Mouse (Mus musculus) embryonic facial prominence, embryonic 11.5 days (tissue): ENCODE results near the gene Dlg2. TPM values are rescaled to one million over a fixed set of nuclear protein-coding genes. Genes with fewer than 3 reads are reported as not detected.
A peak's percentile ranks its signal among the peaks of the same experiment; 100 is the strongest.

Experiments used
- ATAC-seq: fragments of 200-750 bp; cut with Nextera tagmentation; replicated peaks from 2 replicates; pipeline ENCODE4 v1.8.0; 2017; ENCODE audit warnings: low read depth; ENCODE audit not compliant: insufficient number of reproducible peaks, low FRiP score, low TSS enrichment
- DNase-seq: peaks from one replicate; pipeline ENCODE4 v3.0.0-alpha.2; 2015; ENCODE audit warnings: low spot score
- H3K27ac ChIP-seq: fragments of 300-500 bp; sonication (generic); replicated peaks from 2 replicates; pipeline ENCODE4 v1.5.1; 2014; ENCODE audit warnings: mild to moderate bottlenecking, low read depth, low read length, control low read depth
- H3K27me3 ChIP-seq: fragments of 300-500 bp; sonication (generic); 2 replicates; pipeline ENCODE4 v1.6.1; 2014; ENCODE audit warnings: mild to moderate bottlenecking, low read length, moderate library complexity, mixed read lengths; ENCODE audit not compliant: control insufficient read depth, insufficient read depth
- H3K36me3 ChIP-seq: fragments of 300-500 bp; sonication (generic); replicated peaks from 2 replicates; pipeline ENCODE4 v1.6.1; 2014; ENCODE audit warnings: low read depth, mild to moderate bottlenecking, low read length, moderate library complexity, mixed read lengths; ENCODE audit not compliant: control insufficient read depth, insufficient read depth
- H3K4me1 ChIP-seq: fragments of 300-500 bp; sonication (generic); 2 replicates; pipeline ENCODE4 v1.6.1; 2014; ENCODE audit warnings: low read length, mixed read lengths; ENCODE audit not compliant: control insufficient read depth, insufficient read depth
- H3K4me2 ChIP-seq: fragments of 300-500 bp; sonication (generic); 2 replicates; pipeline ENCODE4 v1.6.1; 2014; ENCODE audit warnings: low read depth, mild to moderate bottlenecking, control low read depth, low read length, moderate library complexity
- H3K4me3 ChIP-seq: fragments of 300-500 bp; sonication (generic); 2 replicates; pipeline ENCODE4 v1.5.1; 2014; ENCODE audit warnings: low read depth, low read length, control low read depth
- H3K9ac ChIP-seq: fragments of 300-500 bp; sonication (generic); replicated peaks from 2 replicates; pipeline ENCODE4 v1.6.1; 2014; ENCODE audit warnings: mild to moderate bottlenecking, control low read depth, low read length
- H3K9me3 ChIP-seq: fragments of 300-500 bp; sonication (generic); replicated peaks from 2 replicates; pipeline ENCODE4 v1.6.1; 2016; ENCODE audit warnings: mild to moderate bottlenecking, low read length, inconsistent platforms, mixed read lengths; ENCODE audit not compliant: control insufficient read depth
- WGBS: fragments of 180-500 bp; shearing (Covaris S2); extraction: QIAGEN DNeasy Blood & Tissue Kit; methylation state at CpG from one replicate; pipeline ENCODE4 v1.1.7; 2014; 5-methylcytosine and 5-hydroxymethylcytosine counted together
- polyA plus RNA-seq: library from polyadenylated mRNA; unstranded; fragments of >200 nt; fragmentation: Nextera tagmentation; extraction: Ambion mirVana; gene quantifications from 2 replicates; pipeline ENCODE4 v1.2.1, GENCODE M21; 2014

Gene Dlg2
- polyA plus RNA-seq, 1 experiment from 2014 or later: 5.3 TPM

DNA sequence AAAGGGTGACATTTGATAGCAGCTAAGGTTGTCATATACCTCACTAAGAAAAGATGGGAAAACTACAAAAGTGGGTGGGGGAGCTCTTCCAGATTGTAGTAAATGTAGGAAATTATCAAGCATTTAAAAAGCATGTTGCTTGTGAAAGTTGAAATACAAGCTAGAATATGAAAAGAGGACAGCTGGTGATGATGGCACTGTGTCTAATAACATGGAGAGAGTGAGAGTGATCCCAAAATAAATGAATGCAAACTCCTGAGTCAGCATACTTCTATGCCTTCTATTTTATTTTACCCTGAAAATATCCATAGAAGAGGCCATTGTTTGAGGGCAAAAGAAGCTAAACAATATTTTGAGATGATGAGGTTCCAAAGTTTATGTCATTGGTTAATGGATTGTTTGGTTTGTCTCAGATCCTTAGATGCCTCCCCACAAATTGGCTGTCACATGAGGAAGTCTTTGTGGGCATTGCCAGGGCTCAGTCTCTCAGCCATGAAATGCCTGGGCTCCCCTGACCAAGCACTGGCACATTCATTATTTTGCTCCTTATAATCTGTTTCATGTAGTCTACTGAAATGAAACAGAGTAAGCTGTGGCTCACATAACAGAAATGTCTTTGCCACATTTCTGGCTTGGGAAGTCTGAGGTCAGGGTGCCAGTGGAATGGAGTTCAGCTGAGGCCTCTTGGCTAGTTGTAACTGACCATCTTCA, 1276.8 kb downstream of the Dlg2 start:
- DNase-seq (no peak), ATAC-seq (no peak)
- Histone ChIP-seq H3K4me2 (no peak overlapping the region), H3K9ac (no peak overlapping the region), H3K36me3 (no peaks in the 10 kb centered on the region), H3K27me3 (no peaks in the 10 kb centered on the region), H3K4me3 (no peak overlapping the region), H3K27ac (no peak overlapping the region), H3K4me1 (no peaks in the 10 kb centered on the region), H3K9me3 (no peaks in the 10 kb centered on the region)

DNA sequence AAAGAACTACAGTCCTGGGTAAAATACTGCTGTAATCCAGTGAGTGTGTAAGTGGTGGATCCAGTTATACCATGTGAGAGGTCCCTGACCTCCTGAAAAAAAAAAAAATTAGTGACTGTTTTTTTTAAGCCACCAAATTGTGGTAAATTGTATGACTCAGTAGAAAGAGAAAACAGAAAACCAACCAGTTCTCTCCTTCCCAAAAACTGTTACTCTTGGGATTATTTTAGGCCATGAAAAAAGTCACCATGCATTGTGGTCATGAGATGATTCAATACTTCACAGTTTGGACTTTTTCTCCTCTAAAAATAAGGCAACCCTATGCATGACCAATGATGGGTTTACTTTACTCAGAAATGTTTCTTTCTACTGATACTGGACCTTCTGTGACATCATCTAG, 1291.2 kb downstream of the Dlg2 start:
- no peaks in the 10 kb centered on the region for H3K36me3 ChIP-seq
- no peak overlapping the region for H3K4me2 ChIP-seq
- no peaks in the 10 kb centered on the region for H3K9me3 ChIP-seq
- H3K27me3 ChIP-seq: no peaks in the 10 kb centered on the region
- no peak overlapping the region for H3K9ac ChIP-seq
- H3K27ac ChIP-seq: no peak overlapping the region
- ATAC-seq (no peak), DNase-seq (no peak)
- H3K4me1 ChIP-seq: no peaks in the 10 kb centered on the region
- no peak overlapping the region for H3K4me3 ChIP-seq

DNA sequence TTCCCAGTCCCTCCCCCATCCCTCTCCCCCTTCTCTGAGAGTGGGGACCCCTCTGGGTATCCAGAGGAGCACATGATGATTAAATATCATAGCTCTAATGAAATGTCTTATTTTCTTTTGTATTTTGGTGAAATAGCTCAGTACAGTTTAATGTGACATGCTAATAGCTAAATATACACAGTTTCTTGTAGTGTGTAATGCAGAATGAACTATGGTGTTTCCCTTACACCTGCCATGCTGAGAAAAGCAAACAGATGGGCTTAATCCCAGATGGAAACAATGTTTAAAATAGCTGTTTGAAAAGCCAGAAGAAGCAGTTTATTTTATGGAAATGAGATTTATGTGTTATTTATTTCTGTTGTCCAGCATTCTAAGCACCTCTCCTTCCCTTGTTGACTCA, 1302.2 kb downstream of the Dlg2 start:
- ATAC-seq (no peak), DNase-seq (no peak)
- H3K27ac ChIP-seq: no peak overlapping the region
- H3K9ac ChIP-seq: no peak overlapping the region
- no peaks in the 10 kb centered on the region for H3K36me3 ChIP-seq
- no peaks in the 10 kb centered on the region for H3K4me1 ChIP-seq
- H3K9me3 ChIP-seq: no peaks in the 10 kb centered on the region
- no peak overlapping the region for H3K4me2 ChIP-seq
- no peak overlapping the region for H3K4me3 ChIP-seq
- no peaks in the 10 kb centered on the region for H3K27me3 ChIP-seq

DNA sequence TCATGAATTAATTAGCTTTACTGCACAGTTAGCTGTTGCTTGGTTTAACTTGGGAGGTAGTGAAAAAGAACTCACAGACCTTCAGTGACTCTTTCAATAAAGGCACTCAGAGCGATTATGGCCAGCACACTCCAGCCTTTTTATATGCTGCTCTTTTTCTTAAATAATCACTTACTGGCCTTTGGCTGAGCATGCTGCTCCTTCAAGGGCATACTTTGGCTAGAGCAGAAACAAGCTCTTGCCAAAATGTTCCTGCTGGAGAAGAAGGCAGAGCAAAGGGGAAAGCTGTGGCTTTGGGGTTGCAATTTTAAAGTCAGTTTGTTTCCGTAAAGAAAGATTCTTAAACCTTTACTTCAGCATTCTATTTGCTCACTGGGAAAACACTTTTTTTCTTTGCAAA, 1308.1 kb downstream of the Dlg2 start:
- no peak for ATAC-seq
- WGBS: 82% methylated on average over 2 of the region's 2 CpGs
- Histone ChIP-seq H3K9ac (no peak overlapping the region), H3K27ac (no peak overlapping the region), H3K4me1 (no peaks in the 10 kb centered on the region), H3K36me3 (no peaks in the 10 kb centered on the region), H3K4me3 (no peak overlapping the region), H3K4me2 (no peak overlapping the region), H3K27me3 (no peaks in the 10 kb centered on the region), H3K9me3 (no peaks in the 10 kb centered on the region)
- DNase-seq: no peak

DNA sequence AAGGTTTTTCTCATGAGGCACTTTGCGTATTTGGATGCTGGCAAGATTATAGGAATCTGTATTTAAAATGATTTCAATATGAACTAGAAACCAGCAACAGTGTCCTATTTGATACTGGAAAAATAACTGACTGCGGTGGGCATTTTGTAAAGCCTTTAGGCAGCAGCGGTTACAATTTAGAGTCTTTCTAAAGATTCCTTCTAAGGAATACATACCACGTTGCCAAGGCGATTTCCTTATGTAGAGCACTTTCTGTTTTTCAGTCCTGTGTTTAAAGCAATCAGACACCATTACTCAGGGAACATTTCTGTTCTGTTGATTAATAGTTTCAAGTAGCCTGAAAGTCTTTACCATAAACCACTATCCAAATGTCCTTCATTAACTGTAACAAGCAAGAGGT, 1309.0 kb downstream of the Dlg2 start:
- no peak overlapping the region for H3K9ac ChIP-seq
- no peaks in the 10 kb centered on the region for H3K36me3 ChIP-seq
- H3K27me3 ChIP-seq: no peaks in the 10 kb centered on the region
- H3K9me3 ChIP-seq: no peaks in the 10 kb centered on the region
- H3K4me3 ChIP-seq: no peak overlapping the region
- no peak overlapping the region for H3K4me2 ChIP-seq
- H3K27ac ChIP-seq: no peak overlapping the region
- peak; percentile 9 for DNase-seq
- H3K4me1 ChIP-seq: no peaks in the 10 kb centered on the region
- no peak for ATAC-seq
- WGBS: 83% methylated on average over 5 of the region's 5 CpGs

DNA sequence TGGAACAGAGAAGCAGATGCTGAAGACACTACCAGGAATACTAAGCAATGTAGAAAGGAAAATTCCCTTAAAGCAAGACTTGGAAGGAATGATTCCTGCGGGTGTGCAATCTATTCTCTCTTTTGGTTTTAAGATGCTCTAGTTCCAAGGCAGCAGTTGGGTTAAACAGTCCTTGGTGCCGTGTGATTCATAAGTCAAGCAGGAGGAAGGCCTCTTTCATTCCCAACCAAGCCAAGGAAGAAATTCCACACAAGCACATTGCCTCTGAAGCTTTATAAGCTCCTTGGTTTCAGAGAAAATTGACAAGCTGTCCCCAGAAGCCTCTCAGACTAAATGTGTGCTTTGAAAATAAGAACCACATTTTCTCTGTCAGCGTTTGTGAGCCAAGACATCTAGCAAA, 1309.4 kb downstream of the Dlg2 start:
- no peak overlapping the region for H3K9ac ChIP-seq
- no peaks in the 10 kb centered on the region for H3K4me1 ChIP-seq
- ATAC-seq (no peak), DNase-seq (no peak)
- no peaks in the 10 kb centered on the region for H3K9me3 ChIP-seq
- no peaks in the 10 kb centered on the region for H3K27me3 ChIP-seq
- 62% methylated on average over 3 of the region's 3 CpGs for WGBS
- no peaks in the 10 kb centered on the region for H3K36me3 ChIP-seq
- H3K27ac ChIP-seq: no peak overlapping the region
- no peak overlapping the region for H3K4me2 ChIP-seq
- no peak overlapping the region for H3K4me3 ChIP-seq

DNA sequence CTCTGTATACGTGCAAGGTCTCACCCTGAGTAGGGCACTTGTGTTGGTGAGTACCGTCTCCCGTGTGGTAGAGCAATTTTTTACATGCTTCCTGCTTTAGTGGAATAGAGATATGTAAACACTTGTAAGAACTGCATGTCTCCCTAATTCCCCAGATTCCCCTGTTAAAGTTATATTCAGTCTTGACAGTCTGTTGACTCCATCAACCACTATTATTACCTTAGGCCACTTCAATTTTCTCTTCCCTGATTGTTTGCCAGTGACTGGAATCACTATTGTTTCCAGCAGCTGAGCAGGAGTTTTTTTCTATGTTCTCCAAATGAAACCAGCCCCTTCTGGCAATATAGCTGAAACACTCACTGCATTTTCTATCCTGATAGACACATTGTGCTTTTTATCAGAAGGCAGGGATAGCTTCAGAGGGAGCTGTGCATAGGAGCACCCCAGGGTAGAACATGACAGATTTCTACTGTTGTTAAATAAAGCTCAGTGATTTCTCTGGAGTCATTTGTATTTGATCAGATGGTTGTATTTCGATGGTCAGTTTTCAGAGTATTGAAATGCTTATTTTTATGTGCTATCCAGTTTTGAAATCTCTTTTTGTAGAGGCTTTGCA, 1314.6 kb downstream of the Dlg2 start:
- no peak for DNase-seq
- Histone ChIP-seq H3K9ac (no peak overlapping the region), H3K4me1 (no peaks in the 10 kb centered on the region), H3K4me3 (no peak overlapping the region), H3K4me2 (no peak overlapping the region), H3K27me3 (no peaks in the 10 kb centered on the region), H3K27ac (no peak overlapping the region), H3K36me3 (no peaks in the 10 kb centered on the region), H3K9me3 (no peaks in the 10 kb centered on the region)
- 82% methylated on average over 4 of the region's 4 CpGs for WGBS
- ATAC-seq: no peak

DNA sequence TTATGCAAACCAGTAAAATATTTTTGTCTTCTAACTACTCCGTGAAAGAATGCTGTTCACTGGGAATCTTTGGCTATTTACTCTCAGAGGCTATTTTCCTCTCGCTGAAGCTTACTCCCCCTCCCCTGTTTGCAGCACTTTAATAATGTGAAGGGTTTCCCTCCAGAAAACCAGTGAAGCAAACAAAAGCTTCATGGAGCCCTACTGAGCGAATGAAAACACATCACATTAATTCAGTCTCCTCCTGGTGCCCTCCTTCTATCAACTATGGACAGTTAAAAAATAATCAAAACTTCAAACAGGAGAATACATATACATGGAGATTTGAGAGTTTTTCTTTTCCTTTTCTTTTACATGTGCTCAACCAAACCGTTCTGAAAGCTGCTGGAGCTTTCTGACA, 1330.2 kb downstream of the Dlg2 start:
- Histone ChIP-seq H3K27me3 (no peaks in the 10 kb centered on the region), H3K27ac (no peak overlapping the region), H3K4me2 (no peak overlapping the region), H3K36me3 (no peaks in the 10 kb centered on the region), H3K4me3 (no peak overlapping the region), H3K9ac (no peak overlapping the region), H3K9me3 (no peaks in the 10 kb centered on the region), H3K4me1 (no peaks in the 10 kb centered on the region)
- WGBS: 34% methylated on average over 4 of the region's 4 CpGs
- DNase-seq (no peak), ATAC-seq (no peak)
